Mouse (Mus musculus): ENCODE measurements around the gene Lgi1.

The Lgi1 gene

DNA sequence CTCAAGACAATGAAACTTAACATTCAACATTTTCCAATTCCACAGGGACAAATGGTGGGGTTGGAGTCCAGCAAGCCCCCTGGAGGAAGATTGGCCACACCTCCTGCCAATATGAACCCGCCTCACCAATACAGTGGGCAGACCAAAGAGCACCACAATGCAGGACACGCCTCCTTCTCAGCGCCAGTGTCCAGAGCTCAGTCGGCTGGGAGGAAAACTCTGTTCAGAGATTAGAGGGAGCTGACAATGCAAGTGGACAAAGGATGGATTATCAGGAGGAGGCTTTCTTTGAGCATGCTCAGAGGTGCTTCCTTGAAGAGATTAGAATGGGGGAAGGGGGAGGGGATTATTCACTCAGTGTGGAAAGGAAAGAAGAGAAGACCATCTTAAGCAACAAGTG lies 62.7 kb downstream of the Lgi1 start:
- no peak for DNase-seq (ENCODE audit: low spot score in 2 of 2)

DNA sequence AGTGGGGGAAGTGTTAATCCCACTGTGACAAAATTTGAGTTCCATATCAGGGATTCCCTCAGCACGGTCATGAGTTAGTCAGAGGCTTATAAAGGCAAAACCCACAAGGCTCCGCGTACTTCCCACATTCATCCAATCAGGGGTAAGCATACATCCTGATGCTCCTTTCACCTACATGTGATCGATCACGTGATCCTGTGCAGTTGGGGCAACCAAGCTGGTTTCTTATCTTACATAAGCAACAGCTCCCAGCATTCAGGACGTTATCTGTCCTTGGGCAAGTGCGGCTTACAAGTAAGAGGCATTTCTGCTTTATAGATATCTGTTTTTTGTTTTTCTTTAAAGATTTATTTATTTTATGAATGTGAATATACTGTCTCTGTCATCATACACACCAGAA lies 63.7 kb downstream of the Lgi1 start:
- no peak for DNase-seq (ENCODE audit: low spot score in 2 of 2)

DNA sequence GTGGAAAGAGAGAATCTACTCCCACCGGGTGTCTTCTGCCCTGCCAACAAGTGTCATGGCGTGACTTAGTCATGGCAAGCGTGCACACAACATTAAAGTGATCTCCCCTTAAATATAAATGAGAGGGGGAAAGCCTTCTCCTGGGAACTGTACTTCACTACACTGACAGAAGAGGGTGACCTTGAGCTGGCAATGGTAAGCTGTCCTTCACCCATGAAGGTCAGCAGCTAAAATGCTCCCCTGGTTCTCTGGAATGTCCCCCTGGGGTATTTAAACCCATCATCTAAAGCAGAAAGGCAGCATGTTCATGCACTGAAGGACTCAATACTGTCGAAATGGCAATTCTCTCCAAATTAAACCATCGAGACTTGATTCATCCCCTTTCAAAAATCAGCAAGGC lies 64.9 kb downstream of the Lgi1 start:
- no peak for DNase-seq (ENCODE audit: low spot score in 2 of 2)

DNA sequence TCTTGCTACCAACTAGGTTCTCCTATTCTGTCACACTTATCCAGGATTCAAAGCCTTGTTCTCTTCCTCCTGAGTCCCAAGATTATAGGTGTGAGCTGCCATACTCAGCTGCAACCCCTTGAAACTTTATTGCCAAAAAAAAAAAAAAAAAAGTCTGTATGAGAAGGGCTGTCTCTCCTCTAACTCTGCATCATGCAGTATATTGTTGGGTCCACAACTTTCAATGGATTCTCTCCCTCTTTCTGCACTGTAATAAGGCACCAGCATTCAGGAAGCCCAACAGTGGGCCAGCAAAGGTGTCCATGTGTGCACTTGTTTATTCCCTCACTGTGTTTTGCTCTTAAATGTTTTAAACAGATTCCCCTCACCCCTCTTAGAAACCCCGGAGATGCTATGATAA lies 66.7 kb downstream of the Lgi1 start:
- DNase-seq (ENCODE audit: low spot score in 2 of 2), result no peak

DNA sequence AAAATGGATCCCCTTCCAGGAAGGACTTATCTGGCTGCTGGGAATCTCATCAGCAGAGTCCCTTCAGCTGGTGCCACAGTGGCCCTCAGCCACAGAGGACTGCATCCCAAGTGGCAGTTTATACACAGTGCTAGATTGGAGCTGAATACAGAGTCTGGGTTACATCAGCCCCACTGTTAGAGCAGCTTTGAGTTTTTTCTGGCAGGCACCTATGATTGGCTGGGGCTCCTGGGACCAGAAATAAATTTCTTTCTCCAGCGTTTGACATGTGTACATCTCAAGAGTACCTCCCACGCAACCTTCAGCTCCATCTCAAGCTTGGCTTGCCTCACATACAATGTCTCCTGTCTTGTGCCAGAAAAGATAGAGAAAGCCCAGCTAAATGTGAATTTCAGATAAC lies 67.9 kb downstream of the Lgi1 start:
- peak in 1 of 2 experiments; percentile 4 for DNase-seq (ENCODE audit: low spot score in 2 of 2)

DNA sequence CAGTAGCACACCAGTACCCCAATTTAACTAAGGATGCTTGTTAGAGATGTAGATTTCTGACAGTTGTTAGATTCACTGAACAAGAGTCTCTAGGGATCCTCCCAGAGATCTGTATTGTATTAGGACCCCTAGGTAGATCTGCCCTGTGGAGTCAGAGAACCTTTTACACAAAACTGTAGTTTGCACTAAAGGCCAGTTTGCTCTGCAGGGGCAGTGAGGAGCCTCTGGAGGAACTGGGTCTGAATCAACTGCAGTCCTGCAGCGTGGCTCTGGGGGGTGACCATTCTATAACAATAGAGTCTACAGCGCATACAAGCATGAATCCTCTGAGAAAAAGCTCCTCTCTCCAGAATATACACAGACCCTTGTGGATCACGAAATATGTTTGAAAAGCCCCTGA lies 68.5 kb downstream of the Lgi1 start:
- DNase-seq (ENCODE audit: low spot score in 2 of 2), result no peak

DNA sequence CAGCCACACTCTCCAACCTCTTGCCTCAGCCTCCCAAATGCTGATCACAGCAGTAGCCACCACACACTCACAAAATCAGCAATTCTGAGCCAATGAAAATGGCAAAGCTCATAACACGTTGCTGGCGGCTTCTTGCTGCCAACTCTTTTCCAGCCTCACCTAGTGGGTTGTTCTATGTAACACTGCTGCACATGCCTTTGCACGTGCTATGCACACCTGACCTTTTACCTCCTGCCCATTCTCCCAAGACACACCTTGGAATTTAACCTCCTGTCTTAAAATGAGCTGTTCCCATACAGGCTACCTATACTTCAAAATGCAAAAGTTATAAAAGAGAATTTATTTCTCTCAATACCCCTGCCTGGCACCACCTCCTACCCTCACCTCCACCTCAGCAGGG lies 72.2 kb downstream of the Lgi1 start:
- DNase-seq (ENCODE audit: low spot score in 2 of 2), result no peak

DNA sequence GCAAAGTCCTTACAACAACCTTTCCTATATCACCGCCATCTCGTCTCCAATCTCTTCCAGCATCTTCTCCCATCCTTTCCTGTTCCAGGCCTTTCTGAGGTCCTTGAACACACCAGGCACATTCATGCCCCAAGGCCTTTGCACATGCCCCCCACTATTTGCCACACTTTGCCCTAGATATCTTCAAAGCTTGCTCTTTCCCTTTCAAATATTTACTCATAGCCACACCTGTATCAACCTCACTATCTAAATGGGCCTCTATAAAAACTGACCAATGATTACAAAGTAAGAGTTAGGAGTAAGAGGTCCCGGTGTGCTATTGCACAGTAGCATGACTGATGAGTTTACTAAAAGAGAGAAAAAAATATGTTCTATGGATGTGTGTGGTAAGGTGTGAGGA lies 73.0 kb downstream of the Lgi1 start:
- no peak for DNase-seq (ENCODE audit: low spot score in 2 of 2)

DNA sequence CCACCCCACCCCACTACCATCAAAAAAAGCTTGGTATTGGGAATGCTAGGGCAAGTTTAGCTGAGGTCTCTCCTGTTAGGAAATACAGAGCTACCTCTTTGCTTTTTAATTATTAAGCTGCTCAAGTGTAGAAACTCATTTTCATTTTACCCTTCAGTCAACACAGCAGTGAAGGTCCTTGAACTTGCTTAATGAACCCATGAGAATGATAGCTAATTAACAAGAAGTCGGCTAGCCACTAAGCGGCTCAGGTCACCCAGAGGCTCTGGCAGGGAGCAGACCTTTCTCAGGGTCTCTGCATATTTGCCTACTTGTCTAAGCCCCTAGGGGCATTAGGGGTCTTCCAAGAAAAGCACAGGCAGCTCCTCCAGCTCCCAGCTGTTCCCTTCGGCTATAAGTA lies 75.4 kb downstream of the Lgi1 start:
- no peak for DNase-seq (ENCODE audit: low spot score in 2 of 2)

DNA sequence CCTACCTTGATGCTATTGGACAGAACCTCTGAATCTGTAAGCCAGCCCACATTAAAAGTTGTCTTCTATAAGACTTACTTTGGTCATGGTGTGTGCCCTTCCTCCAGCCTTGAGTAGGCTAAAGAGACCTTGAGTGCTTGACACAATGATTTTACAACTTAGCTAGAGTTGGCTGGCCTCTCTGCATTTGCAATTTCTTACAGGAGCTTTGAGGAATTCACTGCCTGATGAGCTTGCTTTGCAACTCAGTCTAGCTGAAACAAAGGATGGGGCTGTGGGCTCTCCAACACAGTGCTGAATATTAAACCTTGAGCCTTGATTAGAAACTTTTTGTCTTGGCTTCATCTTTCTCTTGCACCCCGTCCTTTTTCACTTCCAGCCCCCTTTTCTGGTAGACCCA lies 78.9 kb downstream of the Lgi1 start:
- no peak for DNase-seq (ENCODE audit: low spot score in 2 of 2)

DNA sequence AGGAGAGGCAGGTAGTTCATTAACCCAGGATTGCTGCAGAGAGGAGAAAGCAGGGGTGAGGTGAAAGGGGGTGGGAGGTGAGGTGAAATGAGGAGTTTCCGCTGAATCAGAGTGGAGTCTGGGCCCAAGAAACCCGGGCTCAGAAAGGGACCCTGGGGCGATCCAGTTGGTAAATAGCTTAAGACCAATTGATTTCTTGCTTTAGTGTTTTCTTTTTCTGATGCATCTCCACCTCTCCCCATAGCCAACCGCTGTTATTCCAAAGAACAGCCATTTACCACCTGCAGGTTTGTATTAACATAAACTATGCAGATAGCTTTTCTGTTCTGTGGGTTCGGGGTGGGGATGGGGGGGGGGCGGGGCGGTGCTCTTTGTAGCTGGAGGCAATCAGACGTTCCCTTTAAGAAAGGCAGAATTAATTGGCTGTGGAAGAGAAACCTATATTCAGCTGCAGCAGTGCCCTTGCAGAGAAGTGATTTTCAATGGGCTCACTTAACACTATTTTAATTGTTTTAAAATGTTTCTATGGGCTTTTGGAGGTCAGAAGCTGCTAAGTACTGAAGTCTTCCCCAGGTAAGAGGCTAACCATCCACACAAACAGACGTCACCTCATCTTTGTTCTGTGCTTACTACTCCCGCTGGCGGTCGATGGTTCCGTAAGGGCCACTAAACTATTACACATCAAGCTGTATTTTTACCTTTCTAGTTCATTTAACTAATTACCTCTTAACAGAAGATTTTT lies 84.1 kb downstream of the Lgi1 start:
- no peak for DNase-seq (ENCODE audit: low spot score in 2 of 2)

DNA sequence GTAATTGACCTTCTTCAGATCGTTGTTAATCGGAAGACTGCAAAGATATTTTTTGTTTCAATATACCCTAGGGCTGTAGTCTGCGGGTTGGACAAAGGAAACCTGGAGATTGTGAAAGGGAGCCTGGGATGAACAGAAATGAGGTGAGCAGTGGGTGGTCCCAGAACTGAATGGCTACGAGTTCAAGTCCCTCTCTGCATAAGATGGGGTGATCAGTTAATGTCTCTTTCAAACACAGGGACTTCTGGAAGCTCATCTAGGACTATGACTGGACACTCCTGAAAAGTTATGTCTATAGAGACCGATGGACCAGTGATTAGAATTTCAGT lies 84.6 kb downstream of the Lgi1 start:
- DNase-seq (ENCODE audit: low spot score in 2 of 2), result no peak

DNA sequence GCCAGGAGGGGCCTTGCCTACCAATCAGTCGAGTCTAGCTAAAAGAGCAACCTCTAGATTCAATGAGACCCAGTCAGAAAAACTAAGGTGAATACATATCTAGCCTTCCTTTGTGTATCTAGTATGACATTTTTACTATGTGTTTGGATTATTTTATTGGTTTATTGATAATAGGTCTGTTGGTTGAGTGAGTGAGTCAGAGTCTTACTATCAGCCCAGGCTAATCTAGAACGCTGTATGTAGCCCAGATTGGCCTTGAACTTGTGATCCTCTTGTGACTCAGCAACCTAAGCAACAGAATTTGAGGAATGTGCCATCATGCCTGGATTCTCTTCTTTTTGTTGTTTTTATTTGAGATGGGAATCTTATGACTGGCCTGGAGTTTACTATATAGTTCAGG lies 86.9 kb downstream of the Lgi1 start:
- DNase-seq (ENCODE audit: low spot score in 2 of 2), result no peak

DNA sequence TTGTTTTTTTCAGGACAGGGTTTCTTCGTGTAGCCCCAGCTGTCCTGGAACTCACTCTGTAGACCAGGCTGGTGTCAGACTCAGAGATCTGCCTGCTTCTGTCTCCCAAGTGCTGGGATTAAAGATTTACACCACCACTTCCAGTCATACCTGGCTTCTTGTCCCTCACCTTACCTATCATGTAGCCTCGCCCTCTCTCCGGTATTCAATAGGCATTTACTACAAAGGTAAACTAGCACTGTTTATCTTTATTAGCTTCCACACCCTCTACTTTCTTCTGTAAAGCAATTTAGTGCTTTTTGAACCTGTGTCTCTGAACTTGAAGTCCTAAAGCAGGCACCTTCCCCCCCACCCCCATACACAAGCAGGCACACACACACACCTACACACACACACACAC lies 87.4 kb downstream of the Lgi1 start:
- no peak for DNase-seq (ENCODE audit: low spot score in 2 of 2)

DNA sequence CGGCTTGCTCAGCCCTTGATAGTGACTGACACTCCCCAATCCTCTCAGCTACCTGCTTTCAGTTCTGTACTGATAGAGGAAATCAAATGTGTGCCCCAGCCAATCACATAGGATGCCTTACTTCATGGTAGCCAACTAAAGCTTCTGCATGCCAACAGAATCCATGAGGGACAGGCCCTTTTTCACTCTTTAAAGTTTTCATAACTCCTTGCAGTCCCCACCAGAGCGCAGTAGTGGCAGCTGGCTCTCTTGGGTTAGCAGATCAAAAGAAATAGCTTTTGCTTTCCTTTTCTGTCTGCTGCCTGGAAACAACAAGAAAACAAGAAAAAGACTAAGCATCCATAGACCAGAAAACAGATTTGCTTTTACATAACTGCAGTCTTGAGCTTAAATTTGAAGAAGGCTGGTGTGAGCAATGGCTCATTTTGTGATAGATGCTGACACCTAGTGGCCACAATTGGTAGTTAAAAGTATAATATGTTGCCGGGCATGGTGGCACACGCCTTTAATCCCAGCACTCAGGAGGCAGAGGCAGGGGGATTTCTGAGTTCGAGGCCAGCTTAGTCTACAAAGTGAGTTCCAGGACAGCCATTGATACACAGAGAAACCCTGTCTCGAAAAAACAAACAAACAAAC lies 88.3 kb downstream of the Lgi1 start:
- peak in 1 of 2 experiments; percentile 24 for DNase-seq (ENCODE audit: low spot score in 2 of 2)

DNA sequence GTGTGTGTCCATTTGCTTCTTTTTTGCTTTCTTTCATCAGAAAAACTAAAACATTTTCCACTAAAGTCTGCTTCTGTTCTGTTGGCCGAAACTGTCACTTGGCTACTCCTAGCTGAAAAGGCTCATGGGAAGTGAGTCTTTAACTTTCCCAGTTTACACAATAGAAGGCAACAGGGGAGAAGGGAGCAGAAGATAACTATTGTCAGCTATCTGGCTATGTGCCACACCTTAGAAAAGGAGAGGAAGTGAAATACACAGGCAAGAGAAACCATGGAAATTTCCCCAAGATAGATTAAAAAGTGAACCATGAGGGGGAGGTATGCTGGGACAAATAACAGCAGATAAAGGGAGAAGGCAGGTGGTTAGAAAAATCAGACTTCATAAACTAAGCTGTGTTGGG lies 89.9 kb downstream of the Lgi1 start:
- no peak for DNase-seq (ENCODE audit: low spot score in 2 of 2)

DNA sequence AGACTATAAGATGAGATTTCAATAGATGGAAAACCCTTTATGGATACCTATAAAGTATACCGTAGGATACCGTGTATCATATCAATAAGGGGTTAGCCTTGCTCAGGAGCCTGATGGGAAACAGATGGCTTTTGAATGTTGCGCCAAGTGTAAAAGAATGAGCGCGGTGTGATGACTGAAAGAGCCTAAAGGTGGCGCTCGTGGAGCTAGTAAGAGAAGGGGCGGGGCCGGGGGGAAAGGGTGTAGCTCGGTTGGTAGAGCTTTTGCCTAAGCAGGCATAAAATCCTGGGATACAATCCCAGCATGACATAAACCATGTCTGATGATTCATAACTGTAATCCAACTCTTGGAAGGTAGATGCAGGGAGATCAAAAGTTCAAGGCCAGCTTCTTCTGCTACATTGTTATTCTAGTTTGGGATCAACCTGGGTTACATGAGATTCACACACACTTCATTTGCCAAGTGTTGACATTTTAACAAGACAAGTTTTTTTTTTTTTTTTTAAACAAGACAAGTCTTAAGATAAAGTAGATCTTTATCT lies 90.6 kb downstream of the Lgi1 start:
- no peak for DNase-seq (ENCODE audit: low spot score in 2 of 2)

DNA sequence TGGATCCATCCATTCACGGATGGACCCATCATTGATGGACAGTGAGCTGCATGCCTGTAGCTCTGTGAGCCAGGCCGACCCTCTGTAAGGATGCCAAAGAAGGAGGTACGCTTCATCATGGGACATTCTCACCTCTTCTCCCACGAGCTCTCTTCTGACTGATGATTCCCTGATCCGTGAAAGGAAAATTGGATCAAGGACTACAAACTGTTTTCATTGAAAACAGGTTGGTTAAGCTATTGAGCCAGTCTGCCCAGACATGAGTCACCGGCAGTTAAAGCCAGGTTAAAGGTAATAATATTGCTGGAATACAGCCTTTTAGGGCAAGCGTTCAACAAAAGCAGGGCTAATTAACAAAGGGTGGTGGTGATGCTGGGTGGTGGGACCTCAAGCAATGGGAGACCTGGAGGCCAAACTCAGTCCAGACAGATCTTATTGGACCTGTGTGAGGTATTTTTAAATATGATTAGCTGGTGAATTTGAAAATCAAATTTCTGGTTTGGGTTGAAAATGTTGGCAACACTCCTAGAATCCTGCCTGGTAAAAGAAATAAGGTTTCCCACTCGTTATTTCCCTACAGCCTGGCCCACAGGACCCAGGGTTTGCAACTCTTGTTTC lies 92.0 kb downstream of the Lgi1 start:
- DNase-seq (ENCODE audit: low spot score in 2 of 2), result no peak

DNA sequence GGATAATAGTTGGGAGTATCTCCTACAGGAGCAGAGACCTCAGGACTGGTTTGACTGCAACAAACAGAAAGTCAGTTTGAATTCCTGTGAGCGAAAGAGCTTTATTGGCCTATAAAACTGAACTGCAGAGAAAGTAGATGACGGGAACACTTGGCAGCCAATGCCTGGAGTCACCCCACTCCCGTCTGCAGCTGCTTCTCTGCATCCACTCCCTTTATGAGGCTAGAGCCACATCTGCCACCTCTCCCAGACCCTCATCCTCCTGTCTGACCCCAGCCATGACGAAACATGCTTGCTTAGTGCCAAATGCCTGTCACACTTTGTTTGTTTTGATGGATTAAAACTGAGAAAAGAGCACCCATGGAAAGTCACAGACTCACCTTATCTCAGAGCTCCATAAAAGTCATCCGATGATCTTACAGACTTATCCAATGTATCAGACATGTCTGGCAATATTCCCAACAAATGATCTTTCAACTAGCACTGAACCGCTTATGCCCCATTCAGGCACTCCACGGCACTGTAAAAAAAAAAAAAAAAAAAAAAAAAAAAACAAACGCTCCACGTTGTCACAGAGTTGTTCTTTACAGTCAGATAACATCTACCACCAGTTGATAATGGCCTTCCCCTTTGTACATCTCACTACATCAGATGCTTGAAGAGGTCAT lies 93.8 kb downstream of the Lgi1 start:
- DNase-seq (ENCODE audit: low spot score in 2 of 2), result no peak

DNA sequence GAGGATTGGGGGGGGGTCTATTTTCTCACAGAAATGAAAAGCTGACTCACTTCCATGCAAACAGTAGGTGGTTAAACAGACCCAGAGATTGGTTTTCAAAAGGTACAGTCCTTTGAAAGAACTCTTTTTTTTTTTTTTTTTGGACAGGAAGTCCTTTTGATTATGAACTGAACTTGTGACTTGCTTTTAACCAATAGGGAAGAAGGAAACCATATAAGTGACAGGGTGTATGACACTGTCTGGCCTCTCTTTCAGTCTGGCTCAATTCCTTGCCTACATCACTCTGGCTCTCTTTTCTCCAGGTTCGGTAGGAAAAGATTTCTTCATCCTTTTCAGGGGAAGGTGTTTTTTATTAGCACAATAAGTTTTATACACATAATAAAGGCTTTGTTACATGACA lies 95.0 kb downstream of the Lgi1 start:
- no peak for DNase-seq (ENCODE audit: low spot score in 2 of 2)

Measured in heart, adult 9 months (tissue).